ENCODE assay signal across 10 mouse cellular contexts in the genomic region with DNA sequence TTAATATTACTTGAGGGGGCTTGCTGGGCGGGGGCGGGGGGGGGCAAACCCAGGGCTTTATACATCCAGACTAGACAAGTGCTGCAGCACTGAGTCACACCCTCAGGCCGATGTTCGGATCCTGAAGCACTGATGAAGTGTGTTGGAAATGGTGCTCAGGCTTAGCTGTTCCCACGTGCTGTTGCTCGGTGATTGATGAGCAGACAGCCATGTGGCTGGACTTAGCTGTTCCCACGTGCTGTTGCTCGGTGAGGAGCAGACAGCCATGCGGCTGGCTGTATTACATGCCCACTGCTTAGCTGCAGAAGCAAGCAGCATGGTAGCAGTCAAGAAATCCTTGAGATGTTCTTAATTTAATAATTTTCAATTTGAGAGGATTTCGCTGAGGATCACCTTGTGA.
DNase-seq lines count a peak whose midpoint lies in the region; ATAC-seq lines count a peak whose summit lies in the region.
"Had no signal": no experiment of that assay in that cellular context is flagged by ENCODE, and none has a peak within 500 bp of the region (broad histone marks: within the 10 kb centered on the region; RNA-seq: fewer than 3 reads in every experiment).

No protein-coding gene starts in this region.

- H3K9me3 ChIP-seq in forebrain, embryonic 16.5 days (ENCODE audit: control insufficient read depth, low read length), result no peaks in the 10 kb centered on the region
- H3K9me3 ChIP-seq in limb, embryonic 12.5 days, result no peaks in the 10 kb centered on the region

- H3K27ac ChIP-seq in forebrain, embryonic 16.5 days (ENCODE audit: low read length), result no peak overlapping the region
- H3K27ac ChIP-seq in limb, embryonic 12.5 days, result no peak overlapping the region

- no peaks in the 10 kb centered on the region; the same call in 1 of the 2 replicates for H3K36me3 ChIP-seq in forebrain, embryonic 16.5 days (ENCODE audit: control insufficient read depth, insufficient read depth)
- H3K36me3 ChIP-seq in limb, embryonic 12.5 days, result peaks cover 42% of the 10 kb centered on the region; the same call in 1 of the 2 replicates

- ATAC-seq in forebrain, embryonic 16.5 days, result peak; percentile 42
- ATAC-seq in limb, embryonic 12.5 days (ENCODE audit: insufficient number of reproducible peaks, insufficient read depth, low FRiP score, low TSS enrichment, low read depth), result peak; percentile 61; the same call in 1 of the 2 replicates

- H3K4me1 ChIP-seq in forebrain, embryonic 16.5 days (replicated peaks; ENCODE audit: control insufficient read depth, insufficient read depth, low read length), result peaks cover 53% of the 10 kb centered on the region
- H3K4me1 ChIP-seq in limb, embryonic 12.5 days (replicated peaks), result peaks cover 65% of the 10 kb centered on the region

- H3K27me3 ChIP-seq in forebrain, embryonic 16.5 days (replicated peaks; ENCODE audit: control insufficient read depth, insufficient read depth, low read length), result no peaks in the 10 kb centered on the region
- no peaks in the 10 kb centered on the region for H3K27me3 ChIP-seq in limb, embryonic 12.5 days
- H3K27me3 ChIP-seq: CH12.LX had no signal

- no peak overlapping the region for H3K9ac ChIP-seq in forebrain, embryonic 16.5 days (replicated peaks; ENCODE audit: low read depth, low read length)
- no peak overlapping the region for H3K9ac ChIP-seq in limb, embryonic 12.5 days (replicated peaks)

- H3K4me3 ChIP-seq in forebrain, embryonic 16.5 days (replicated peaks; ENCODE audit: low read length), result no peak overlapping the region
- H3K4me3 ChIP-seq in limb, embryonic 12.5 days (replicated peaks), result no peak overlapping the region

- H3K4me2 ChIP-seq in forebrain, embryonic 16.5 days (ENCODE audit: low read length), result no peak overlapping the region
- H3K4me2 ChIP-seq in limb, embryonic 12.5 days, result no peak overlapping the region

- DNase-seq in layer of hippocampus, adult 9-11 months, result peak; percentile 45
- no peak for DNase-seq in layer of hippocampus, postnatal 36 days
- DNase-seq in embryo, embryonic 10.5 days (ENCODE audit: low spot score), result peak; percentile 60
- no peak for DNase-seq in adrenal gland, postnatal 10 days
- no peak for DNase-seq in gastrocnemius, postnatal 36 days
- DNase-seq in ovary, adult 18-20 months (ENCODE audit: low spot score), result no peak
- DNase-seq: kidney, postnatal 36 days had no signal

- intact Hi-C loops in gastrocnemius, postnatal 36 days (cut with DNase I), result no loop called here

- WGBS in forebrain, embryonic 16.5 days, result 52% methylated on average over 10 of the region's 10 CpGs
- WGBS in limb, embryonic 12.5 days, result 39% methylated on average over 10 of the region's 10 CpGs

Comparison
In these comparisons a context has a peak if more than half of its experiments do, and no peak if none do; other contexts are left out.
1. DNase-seq: peak in layer of hippocampus, adult 9-11 months (single experiment) and embryo, embryonic 10.5 days (single experiment); none in layer of hippocampus, postnatal 36 days (0 of 2), adrenal gland, postnatal 10 days (single experiment), gastrocnemius, postnatal 36 days (0 of 2) and ovary, adult 18-20 months (single experiment).